Mouse (Mus musculus): ENCODE data around the gene Antxr2. TPM values are rescaled to one million over a fixed set of nuclear protein-coding genes. Genes with fewer than 3 reads are reported as not detected.

Gene Antxr2
- 61.5 TPM for polyA plus RNA-seq (2017; shearing (Covaris generic))

DNA sequence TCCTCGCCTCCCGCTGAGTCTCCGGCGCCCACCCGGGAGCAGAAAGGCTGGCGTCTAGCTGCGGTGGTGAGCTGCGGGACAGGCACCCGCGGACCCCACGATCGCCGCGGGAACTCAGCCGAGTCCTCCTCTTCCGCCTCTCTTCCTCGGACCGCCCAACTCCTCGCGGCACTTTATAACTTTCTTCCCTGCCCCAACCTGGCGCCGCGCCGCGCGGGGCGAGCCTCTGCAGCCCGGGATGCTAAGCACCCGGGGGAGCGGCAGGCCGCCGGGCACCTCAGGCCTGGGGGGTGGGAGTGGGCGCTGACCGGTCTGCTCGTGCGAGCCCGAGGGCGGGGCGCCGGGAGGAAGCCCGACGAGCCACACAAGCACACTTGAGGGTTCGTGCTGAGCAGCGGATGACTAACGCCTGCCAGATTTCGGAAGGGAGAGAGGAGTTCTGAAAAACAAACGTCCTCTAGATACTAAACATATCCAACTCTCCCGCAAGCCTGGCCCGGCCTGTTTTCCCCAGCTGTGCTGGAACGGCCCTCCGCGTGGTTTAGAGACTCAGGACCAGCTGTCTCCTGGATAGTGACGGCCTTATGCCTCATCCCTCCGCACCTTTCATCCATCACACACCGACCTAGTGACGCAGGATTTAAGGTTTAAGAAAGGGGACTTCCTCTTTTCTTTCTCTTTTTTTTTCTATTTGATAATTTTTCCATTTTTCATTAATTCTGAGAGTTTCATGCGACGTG is at the start of gene Antxr2:
Gene Antxr2, minus strand, starts transcription at position 142 of the 740 bp plus-strand sequence.

Other genes with a start within 250 kb of the Antxr2 start
- gene Prdm8, start 136.2 kb upstream of the Antxr2 start, polyA plus RNA-seq (2017; shearing (Covaris generic)) = 0.23 TPM
- 0.66 TPM for gene Fgf5, start 223.1 kb upstream of the Antxr2 start, polyA plus RNA-seq (2017; shearing (Covaris generic))

Data from effector memory CD4-positive, alpha-beta T cell, adult 7 months (primary cell).